Mouse (Mus musculus) heart, postnatal 25 days (tissue): ENCODE measurements around the gene Gusb. TPM values are rescaled to one million over a fixed set of nuclear protein-coding genes. Genes with fewer than 3 reads are reported as not detected.

ENCODE experiments used
- total RNA-seq, 2 experiments: library from RNA; stranded (reverse); gene quantifications; 2 replicates each; pipeline ENCODE4 v1.2.3; 2021

Gene Gusb
- total RNA-seq, 2 experiments from 2014 or later = 12.3 to 13.4 TPM

Other genes starting within 250 kb of the Gusb start
- gene Psph, start 215.6 kb downstream of the Gusb start, total RNA-seq = 10 to 100 TPM; 10.6 to 13.2 TPM
- 10 to 100 TPM; 10.0 to 12.2 TPM for gene Sumf2, start 156.1 kb downstream of the Gusb start, total RNA-seq
- gene Chchd2, start 115.6 kb downstream of the Gusb start, total RNA-seq = 1,000 to 10,000 TPM; 1,029 to 1,056 TPM
- under 1 TPM; 0.21 to 0.31 TPM for gene Zbed5, start 107.3 kb downstream of the Gusb start, total RNA-seq
- 10 to 100 TPM; 16.1 to 18.4 TPM for gene Phkg1, start 104.5 kb downstream of the Gusb start, total RNA-seq
- gene Nupr1l, start 94.5 kb downstream of the Gusb start, total RNA-seq = 1 to 10 TPM; 1.1 to 1.5 TPM
- 10 to 100 TPM; 14.1 to 16.4 TPM for gene Vkorc1l1, start 61.1 kb downstream of the Gusb start, total RNA-seq
- 1 to 10 TPM; 4.8 to 6.3 TPM for gene Asl, start 26.2 kb upstream of the Gusb start, total RNA-seq
- gene Crcp, start 26.2 kb upstream of the Gusb start, total RNA-seq = 10 to 100 TPM; 10.1 to 11.5 TPM
- gene Tpst1, start 70.3 kb upstream of the Gusb start, total RNA-seq = 10 to 100 TPM; 10.7 to 13.7 TPM
- 1 to 10 TPM; 2.0 to 2.6 TPM for gene Kctd7, start 141.8 kb upstream of the Gusb start, total RNA-seq
- 10 to 100 TPM; 18.5 to 20.2 TPM for gene Rabgef1, start 168.7 kb upstream of the Gusb start, total RNA-seq
- gene Tmem248, start 214.0 kb upstream of the Gusb start, total RNA-seq = 10 to 100 TPM; 32.8 to 33.6 TPM